Mouse (Mus musculus) spleen, adult 2 months (tissue): Measurements from ENCODE around the gene Cep128. TPM values are rescaled to one million over a fixed set of nuclear protein-coding genes. Genes with fewer than 3 reads are reported as not detected.

Source experiments
- DNase-seq, 2 experiments: peaks; one replicate each; pipeline versions ENCODE4 v3.0.0 to v3.0.0-alpha.2; 2012 to 2021; ENCODE audit warnings: low spot score in 2 of 2, low read depth in 1 of 2
- H3K27ac ChIP-seq: fragments of 200-500 bp; 2 replicates; pipeline ENCODE4 v1.5.1; 2012; ENCODE audit warnings: low read length, inconsistent platforms; ENCODE audit not compliant: insufficient read depth
- H3K27me3 ChIP-seq: fragments of 200-500 bp; 2 replicates; pipeline ENCODE4 v1.6.1; 2012; ENCODE audit warnings: mild to moderate bottlenecking, moderate library complexity, low read length, inconsistent platforms; ENCODE audit not compliant: control insufficient read depth, insufficient read depth
- H3K36me3 ChIP-seq: fragments of 200-500 bp; 2 replicates; pipeline ENCODE4 v1.6.1; 2012; ENCODE audit warnings: mild to moderate bottlenecking, low read length, inconsistent platforms; ENCODE audit not compliant: control insufficient read depth, insufficient read depth
- H3K4me1 ChIP-seq: fragments of 200-500 bp; 2 replicates; pipeline ENCODE4 v1.6.1; 2011; ENCODE audit warnings: inconsistent platforms; ENCODE audit not compliant: control insufficient read depth, insufficient read depth, insufficient read length
- H3K4me3 ChIP-seq: fragments of 200-500 bp; 2 replicates; pipeline ENCODE4 v1.5.1; 2011; ENCODE audit warnings: mild to moderate bottlenecking, inconsistent platforms; ENCODE audit not compliant: insufficient read depth, insufficient read length; ENCODE audit errors: extremely low read depth
- CTCF ChIP-seq: fragments of 200-500 bp; IDR thresholded peaks from 2 replicates; pipeline ENCODE4 v1.5.1; 2011; ENCODE audit warnings: mild to moderate bottlenecking, inconsistent platforms; ENCODE audit not compliant: insufficient read depth, insufficient read length, insufficient replicate concordance; ENCODE audit errors: extremely low read depth
- POLR2A ChIP-seq: fragments of 200-500 bp; IDR thresholded peaks from 2 replicates; pipeline ENCODE4 v1.6.1; 2011; ENCODE audit warnings: low read depth, low read length, inconsistent platforms
- WGBS: fragments of 180-500 bp; shearing (Covaris S2); methylation state at CpG from one replicate; pipeline ENCODE4 v1.1.7; 2018; 5-methylcytosine and 5-hydroxymethylcytosine counted together
- polyA plus RNA-seq: library from polyadenylated mRNA; depleted of rRNA; stranded (reverse); fragments of >200 nt; gene quantifications from 2 replicates; pipeline ENCODE4 v1.2.3, GENCODE M21; 2012

Gene Cep128
- polyA plus RNA-seq, 1 experiment, result 4.7 TPM

- TF ChIP-seq CTCF (no peak), POLR2A (no peak)
- no peaks in the 10 kb centered on the region for H3K36me3 ChIP-seq
- no peak for DNase-seq
- no peaks in the 10 kb centered on the region for H3K27me3 ChIP-seq
- peaks cover 2% of the 10 kb centered on the region; the same call in 1 of the 2 replicates for H3K4me1 ChIP-seq
- WGBS, result 79% methylated on average over 6 of the region's 6 CpGs
- H3K4me3 ChIP-seq, result no peak overlapping the region
- no peak overlapping the region for H3K27ac ChIP-seq
Observed at GRCm38 (mm10) chr12:91013043-91013442, 371.2 kb downstream of the Cep128 start.

- Histone ChIP-seq H3K27me3 (no peaks in the 10 kb centered on the region), H3K27ac (no peak overlapping the region), H3K4me1 (peaks cover 2% of the 10 kb centered on the region; the same call in 1 of the 2 replicates), H3K4me3 (no peak overlapping the region), H3K36me3 (no peaks in the 10 kb centered on the region)
- 81% methylated on average over 4 of the region's 4 CpGs for WGBS
- TF ChIP-seq POLR2A (no peak), CTCF (no peak)
- no peak for DNase-seq
Observed at GRCm38 (mm10) chr12:91012184-91012583, 372.0 kb downstream of the Cep128 start.

- Histone ChIP-seq H3K27me3 (no peaks in the 10 kb centered on the region), H3K27ac (no peak overlapping the region), H3K4me3 (no peak overlapping the region), H3K36me3 (no peaks in the 10 kb centered on the region; the same call in 1 of the 2 replicates), H3K4me1 (peaks cover 2% of the 10 kb centered on the region; the same call in 1 of the 2 replicates)
- WGBS, result 75% methylated on average over 5 of the region's 5 CpGs
- DNase-seq, result no peak
- TF ChIP-seq CTCF (no peak), POLR2A (no peak)
Observed at GRCm38 (mm10) chr12:91008736-91009135, 375.5 kb downstream of the Cep128 start.

GRCm38 (mm10) chr12:91008170-91008569 is 376.0 kb downstream of the Cep128 start:
- Histone ChIP-seq H3K36me3 (no peaks in the 10 kb centered on the region; the same call in 1 of the 2 replicates), H3K27ac (no peak overlapping the region), H3K27me3 (no peaks in the 10 kb centered on the region), H3K4me3 (no peak overlapping the region), H3K4me1 (peaks cover 2% of the 10 kb centered on the region; the same call in 1 of the 2 replicates)
- no peak for TF ChIP-seq CTCF
- TF ChIP-seq POLR2A, result no peak
- 62% methylated on average over 3 of the region's 3 CpGs for WGBS
- no peak for DNase-seq

GRCm38 (mm10) chr12:90997539-90997938 is 386.7 kb downstream of the Cep128 start:
- WGBS, result 94% methylated on average over 4 of the region's 4 CpGs
- TF ChIP-seq CTCF, result no peak
- TF ChIP-seq POLR2A, result no peak

GRCm38 (mm10) chr12:90993331-90993730 is 390.9 kb downstream of the Cep128 start:
- WGBS, result 91% methylated on average over 2 of the region's 2 CpGs
- no peak overlapping the region for H3K4me3 ChIP-seq
- TF ChIP-seq POLR2A (no peak), CTCF (no peak)
- DNase-seq, result no peak
- H3K27me3 ChIP-seq, result no peaks in the 10 kb centered on the region
- no peaks in the 10 kb centered on the region for H3K36me3 ChIP-seq
- H3K4me1 ChIP-seq, result no peaks in the 10 kb centered on the region
- H3K27ac ChIP-seq, result no peak overlapping the region

More at GRCm38 (mm10) chr12:90997539-90997938, 386.7 kb downstream of the Cep128 start:
- no peaks in the 10 kb centered on the region for H3K4me1 ChIP-seq
- no peak overlapping the region for H3K4me3 ChIP-seq
- H3K27me3 ChIP-seq, result no peaks in the 10 kb centered on the region
- H3K36me3 ChIP-seq, result no peaks in the 10 kb centered on the region
- DNase-seq, result no peak
- no peak overlapping the region for H3K27ac ChIP-seq

- H3K4me3 ChIP-seq, result no peak overlapping the region
- TF ChIP-seq POLR2A, result no peak
- TF ChIP-seq CTCF, result no peak
- WGBS, result 85% methylated on average over 2 of the region's 2 CpGs
- no peaks in the 10 kb centered on the region for H3K36me3 ChIP-seq
- DNase-seq, result no peak
- no peak overlapping the region for H3K27ac ChIP-seq
- no peaks in the 10 kb centered on the region for H3K4me1 ChIP-seq
- no peaks in the 10 kb centered on the region for H3K27me3 ChIP-seq
Observed at GRCm38 (mm10) chr12:90987782-90988181, 396.4 kb downstream of the Cep128 start.

GRCm38 (mm10) chr12:90987259-90987658 is 396.9 kb downstream of the Cep128 start:
- no peaks in the 10 kb centered on the region for H3K4me1 ChIP-seq
- TF ChIP-seq POLR2A, result no peak
- TF ChIP-seq CTCF, result no peak
- no peak overlapping the region for H3K4me3 ChIP-seq
- H3K27ac ChIP-seq, result no peak overlapping the region
- no peaks in the 10 kb centered on the region for H3K27me3 ChIP-seq
- no peak for DNase-seq
- WGBS, result 90% methylated on average over 6 of the region's 6 CpGs
- H3K36me3 ChIP-seq, result no peaks in the 10 kb centered on the region
